Mouse (Mus musculus): Measurements from ENCODE around the gene Ace.

- TF ChIP-seq ZC3H11A (IDR thresholded peaks at IDR 0.05; ENCODE audit: borderline replicate concordance, low read depth, low read length) (no peak), ZNF384 (IDR thresholded peaks at IDR 0.05; ENCODE audit: low read depth, low read length) (no peak), HCFC1 (IDR thresholded peaks at IDR 0.05; ENCODE audit: borderline replicate concordance, insufficient read depth, low read length) (no peak), CHD2 (IDR thresholded peaks at IDR 0.05; ENCODE audit: low read depth, low read length) (no peak), MAFK (IDR thresholded peaks at IDR 0.05; ENCODE audit: insufficient read depth, low read depth, low read length) (no peak)
Measured at GRCm38 (mm10) chr11:105994375-105994774, 26.6 kb downstream of the Ace start, which contains the start of gene Ace3.
